Comparison of ENCODE assay signal across 10 mouse cellular contexts in genomic region chr19:33380825-33381224, GRCm38 (mm10). TPM values are rescaled to one million over a fixed set of nuclear protein-coding genes. Genes with fewer than 3 reads are reported as not detected.
"Had no signal": no experiment of that assay in that cellular context is flagged by ENCODE, and none has a peak within 500 bp of the region (broad histone marks: within the 10 kb centered on the region; RNA-seq: fewer than 3 reads in every experiment).

No protein-coding gene starts in this region.

- H3K9ac ChIP-seq: kidney, embryonic 15.5 days; limb, embryonic 13.5 days; liver, embryonic 14.5 days had no signal

- H3K4me1 ChIP-seq: kidney, embryonic 15.5 days; limb, embryonic 13.5 days had no signal

- H3K27ac ChIP-seq: kidney, embryonic 15.5 days; limb, embryonic 13.5 days; liver, embryonic 14.5 days had no signal

- H3K27me3 ChIP-seq: kidney, embryonic 15.5 days; limb, embryonic 13.5 days had no signal

- H3K4me3 ChIP-seq: kidney, embryonic 15.5 days; limb, embryonic 13.5 days had no signal

- H3K9me3 ChIP-seq: kidney, embryonic 15.5 days; limb, embryonic 13.5 days had no signal

- H3K36me3 ChIP-seq: kidney, embryonic 15.5 days; limb, embryonic 13.5 days had no signal

- DNase-seq: left cerebral cortex, postnatal 4 days; lung, adult 18-20 months; right cerebral cortex, postnatal 4 days; spleen, adult 18-20 months; thymus, adult 18-20 months; thymus, postnatal 14 days had no signal

- H3K4me2 ChIP-seq: kidney, embryonic 15.5 days; limb, embryonic 13.5 days had no signal

RNA-seq across cellular contexts. Expression of gene Rnls, which starts 11.3 kb away (rescaled TPM):
- total RNA-seq: megakaryocyte-erythroid progenitor cell, adult 5-6 weeks had no signal
